Mouse (Mus musculus) midbrain, embryonic 10.5 days (tissue): ENCODE data around the gene Cdh22. TPM values are rescaled to one million over a fixed set of nuclear protein-coding genes. Genes with fewer than 3 reads are reported as not detected.

ENCODE experiments used
- DNase-seq: peaks from one replicate; pipeline ENCODE4 v3.0.0-alpha.2; 2017; ENCODE audit warnings: low spot score
- H3K27ac ChIP-seq: fragments of 300-500 bp; sonication (generic); replicated peaks from 2 replicates; pipeline ENCODE4 v1.5.1; 2016; ENCODE audit warnings: mild to moderate bottlenecking
- H3K27me3 ChIP-seq: fragments of 300-500 bp; sonication (generic); 2 replicates; pipeline ENCODE4 v1.6.1; 2016; ENCODE audit warnings: low read depth, mild to moderate bottlenecking; ENCODE audit not compliant: poor library complexity, severe bottlenecking
- H3K36me3 ChIP-seq: fragments of 300-500 bp; sonication (generic); 2 replicates; pipeline ENCODE4 v1.6.1; 2016; ENCODE audit warnings: mild to moderate bottlenecking, moderate library complexity
- H3K4me1 ChIP-seq: fragments of 300-500 bp; sonication (generic); 2 replicates; pipeline ENCODE4 v1.6.1; 2016
- H3K4me3 ChIP-seq: fragments of 300-500 bp; sonication (generic); 2 replicates; pipeline ENCODE4 v1.5.1; 2016; ENCODE audit warnings: mild to moderate bottlenecking, moderate library complexity
- H3K9me3 ChIP-seq: fragments of 300-500 bp; sonication (generic); replicated peaks from 2 replicates; pipeline ENCODE4 v1.6.1; 2016; ENCODE audit warnings: mild to moderate bottlenecking
- WGBS: fragments of 180-500 bp; shearing (Covaris S2); methylation state at CpG from one replicate; pipeline ENCODE4 v1.1.7; 2016; 5-methylcytosine and 5-hydroxymethylcytosine counted together
- polyA plus RNA-seq: library from polyadenylated mRNA; unstranded; fragments of >200 nt; fragmentation: Nextera tagmentation; extraction: Ambion mirVana; gene quantifications from 2 replicates; pipeline ENCODE4 v1.2.1, GENCODE M21; 2016

The Cdh22 gene
- polyA plus RNA-seq, 1 experiment from 2014 or later: 3.9 TPM

DNA sequence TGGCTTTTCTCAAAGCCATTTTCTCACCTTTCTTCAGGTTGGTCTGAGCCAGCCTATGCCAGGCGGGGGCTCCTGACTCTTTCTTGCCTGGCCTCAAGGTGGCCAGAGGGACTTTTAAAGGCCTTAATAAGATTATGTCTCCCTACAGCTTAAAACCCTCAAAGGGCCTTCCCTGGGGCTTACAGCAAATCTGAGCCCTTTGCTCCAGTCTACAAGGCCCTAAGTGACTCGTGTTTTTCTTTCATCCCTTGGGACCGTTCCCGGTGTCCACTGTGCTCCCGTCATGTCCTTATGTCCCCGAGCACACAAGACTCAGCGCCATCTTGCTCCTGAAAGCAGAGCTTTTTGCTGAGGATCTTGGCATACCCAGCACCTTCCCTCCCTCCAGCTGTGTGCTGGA lies 153.4 kb downstream of the Cdh22 start:
- H3K27me3 ChIP-seq: peaks cover 60% of the 10 kb centered on the region
- H3K9me3 ChIP-seq: no peaks in the 10 kb centered on the region
- H3K36me3 ChIP-seq: no peaks in the 10 kb centered on the region
- H3K4me3 ChIP-seq: no peak overlapping the region
- no peak overlapping the region for H3K27ac ChIP-seq
- peaks cover 51% of the 10 kb centered on the region for H3K4me1 ChIP-seq
- WGBS: 14% methylated on average over 7 of the region's 7 CpGs
- DNase-seq: no peak

GRCm38 (mm10) chr2:165080657-165081056 lies 154.0 kb downstream of the Cdh22 start:
- Histone ChIP-seq H3K4me1 (peaks cover 55% of the 10 kb centered on the region), H3K27me3 (peaks cover 66% of the 10 kb centered on the region), H3K9me3 (no peaks in the 10 kb centered on the region), H3K4me3 (no peak overlapping the region), H3K27ac (no peak overlapping the region), H3K36me3 (no peaks in the 10 kb centered on the region)
- no peak for DNase-seq
- WGBS: 20% methylated on average over 9 of the region's 9 CpGs

GRCm38 (mm10) chr2:165078605-165079004 lies 156.0 kb downstream of the Cdh22 start:
- 35% methylated on average over 10 of the region's 10 CpGs for WGBS

GRCm38 (mm10) chr2:165078045-165078444 lies 156.6 kb downstream of the Cdh22 start:
- no peak for DNase-seq
- Histone ChIP-seq H3K9me3 (no peaks in the 10 kb centered on the region), H3K4me3 (no peak overlapping the region), H3K4me1 (peaks cover 54% of the 10 kb centered on the region), H3K27me3 (peaks cover 87% of the 10 kb centered on the region), H3K36me3 (no peaks in the 10 kb centered on the region), H3K27ac (peak overlapping the region; percentile 66; the same call in 1 of the 2 replicates)
- WGBS: 72% methylated on average over 8 of the region's 8 CpGs

More at GRCm38 (mm10) chr2:165078605-165079004, 156.0 kb downstream of the Cdh22 start:
- no peaks in the 10 kb centered on the region for H3K9me3 ChIP-seq
- H3K4me1 ChIP-seq: peaks cover 54% of the 10 kb centered on the region
- H3K36me3 ChIP-seq: no peaks in the 10 kb centered on the region
- H3K27me3 ChIP-seq: peaks cover 82% of the 10 kb centered on the region
- peak; percentile 44 for DNase-seq
- H3K4me3 ChIP-seq: no peak overlapping the region
- H3K27ac ChIP-seq: peak overlapping the region; percentile 66; the same call in 1 of the 2 replicates

DNA sequence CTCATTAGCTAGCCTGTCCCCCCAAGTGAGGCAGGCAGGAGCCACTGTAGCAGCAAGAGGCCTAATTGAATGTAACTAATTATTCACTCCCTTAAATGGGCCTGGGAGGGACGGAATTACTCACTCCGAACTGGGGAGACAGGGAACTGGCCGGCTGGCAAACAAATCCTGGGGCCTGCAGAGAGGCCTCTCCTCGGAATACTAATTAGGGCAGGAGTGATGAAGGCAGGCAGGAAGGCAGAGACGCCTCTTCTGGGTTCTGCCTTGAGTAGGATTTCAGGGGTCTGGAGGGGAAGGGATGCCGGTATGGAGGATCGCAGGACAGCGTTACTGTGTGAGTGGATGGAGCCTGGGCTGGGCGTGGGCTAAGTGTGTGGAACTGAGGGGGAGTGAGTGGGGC lies 157.6 kb downstream of the Cdh22 start:
- H3K4me3 ChIP-seq: peak overlapping the region; percentile 25; the same call in 1 of the 2 replicates
- H3K4me1 ChIP-seq: peaks cover 54% of the 10 kb centered on the region
- H3K27ac ChIP-seq: peak overlapping the region; percentile 66
- DNase-seq: no peak
- peaks cover 96% of the 10 kb centered on the region for H3K27me3 ChIP-seq
- H3K36me3 ChIP-seq: no peaks in the 10 kb centered on the region
- no peaks in the 10 kb centered on the region for H3K9me3 ChIP-seq
- 2% methylated on average over 9 of the region's 9 CpGs for WGBS

DNA sequence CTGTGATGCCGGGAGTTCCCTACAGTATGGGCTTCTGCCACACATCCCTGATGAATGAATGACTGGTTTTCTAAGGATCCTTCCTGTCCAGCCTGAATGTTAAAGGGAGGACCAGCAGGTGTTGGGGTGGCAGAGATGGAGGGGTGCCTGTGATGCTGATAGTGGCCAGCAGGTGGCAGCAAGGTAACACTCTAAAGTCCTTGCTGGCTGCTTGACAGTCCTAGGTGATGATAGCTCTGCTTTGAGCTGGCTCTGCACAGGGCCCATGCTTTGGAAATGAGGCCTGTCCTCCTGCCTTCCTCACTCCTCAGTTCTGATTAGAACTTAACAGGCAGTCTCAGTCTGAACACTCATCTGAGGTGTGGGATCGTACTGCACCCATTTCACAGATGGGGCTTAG lies 159.7 kb downstream of the Cdh22 start:
- Histone ChIP-seq H3K4me1 (peaks cover 50% of the 10 kb centered on the region), H3K27me3 (peaks cover 96% of the 10 kb centered on the region)
- WGBS: 35% methylated on average over 2 of the region's 2 CpGs

GRCm38 (mm10) chr2:165074081-165074884 lies 160.4 kb downstream of the Cdh22 start:
- WGBS: 57% methylated on average over 11 of the region's 11 CpGs
- H3K27ac ChIP-seq: no peak overlapping the region
- H3K9me3 ChIP-seq: no peaks in the 10 kb centered on the region
- no peaks in the 10 kb centered on the region for H3K36me3 ChIP-seq
- DNase-seq: no peak
- peaks cover 96% of the 10 kb centered on the region for H3K27me3 ChIP-seq
- H3K4me3 ChIP-seq: no peak overlapping the region
- H3K4me1 ChIP-seq: peaks cover 50% of the 10 kb centered on the region

More for the DNA sequence above, 159.7 kb downstream of the Cdh22 start:
- Histone ChIP-seq H3K36me3 (no peaks in the 10 kb centered on the region), H3K9me3 (no peaks in the 10 kb centered on the region), H3K4me3 (no peak overlapping the region), H3K27ac (no peak overlapping the region)
- peak; percentile 84 for DNase-seq

GRCm38 (mm10) chr2:165073381-165073781 lies 161.3 kb downstream of the Cdh22 start:
- Histone ChIP-seq H3K36me3 (no peaks in the 10 kb centered on the region), H3K4me3 (no peak overlapping the region), H3K27me3 (peaks cover 87% of the 10 kb centered on the region), H3K9me3 (no peaks in the 10 kb centered on the region), H3K4me1 (peaks cover 41% of the 10 kb centered on the region), H3K27ac (no peak overlapping the region)
- DNase-seq: no peak
- 36% methylated on average over 9 of the region's 9 CpGs for WGBS

GRCm38 (mm10) chr2:165070096-165070816 lies 164.4 kb downstream of the Cdh22 start:
- peak overlapping the region; percentile 38 for H3K4me3 ChIP-seq
- H3K27ac ChIP-seq: no peak overlapping the region; the same call in 1 of the 2 replicates
- WGBS: 18% methylated on average over 23 of the region's 23 CpGs
- no peaks in the 10 kb centered on the region for H3K36me3 ChIP-seq
- H3K4me1 ChIP-seq: peaks cover 14% of the 10 kb centered on the region
- peaks cover 56% of the 10 kb centered on the region for H3K27me3 ChIP-seq
- no peaks in the 10 kb centered on the region for H3K9me3 ChIP-seq
- DNase-seq: peak; percentile 76

- DNase-seq: no peak
- Histone ChIP-seq H3K4me1 (peaks cover 17% of the 10 kb centered on the region), H3K27me3 (peaks cover 42% of the 10 kb centered on the region), H3K36me3 (no peaks in the 10 kb centered on the region), H3K4me3 (no peak overlapping the region), H3K27ac (no peak overlapping the region), H3K9me3 (no peaks in the 10 kb centered on the region)
- WGBS: 77% methylated on average over 2 of the region's 2 CpGs
Observed at GRCm38 (mm10) chr2:165068806-165069205, 165.8 kb downstream of the Cdh22 start.

- H3K9me3 ChIP-seq: no peaks in the 10 kb centered on the region
- no peak overlapping the region for H3K27ac ChIP-seq
- H3K4me1 ChIP-seq: peaks cover 3% of the 10 kb centered on the region
- peaks cover 2% of the 10 kb centered on the region; the same call in 1 of the 2 replicates for H3K27me3 ChIP-seq
- WGBS: 71% methylated on average over 7 of the region's 7 CpGs
- no peak for DNase-seq
- no peak overlapping the region for H3K4me3 ChIP-seq
- no peaks in the 10 kb centered on the region for H3K36me3 ChIP-seq
Observed at GRCm38 (mm10) chr2:165064489-165064888, 170.2 kb downstream of the Cdh22 start.

- H3K36me3 ChIP-seq: no peaks in the 10 kb centered on the region
- no peak overlapping the region for H3K27ac ChIP-seq
- H3K4me3 ChIP-seq: no peak overlapping the region
- H3K27me3 ChIP-seq: peaks cover 12% of the 10 kb centered on the region
- peaks cover 14% of the 10 kb centered on the region for H3K4me1 ChIP-seq
- H3K9me3 ChIP-seq: no peaks in the 10 kb centered on the region
- DNase-seq: no peak
- WGBS: 87% methylated on average over 16 of the region's 16 CpGs
Observed at GRCm38 (mm10) chr2:165061638-165062433, 172.8 kb downstream of the Cdh22 start.
